Mouse (Mus musculus) common myeloid progenitor, adult 5-6 weeks (primary cell): Measurements from ENCODE around the gene Nsfl1c. TPM values are rescaled to one million over a fixed set of nuclear protein-coding genes. Genes with fewer than 3 reads are reported as not detected.
A peak's percentile ranks its signal among the peaks of the same experiment; 100 is the strongest.

Source experiments
- ATAC-seq: replicated peaks from 2 replicates; pipeline ENCODE4 v1.8.0; 2016; ENCODE audit warnings: low read depth, mild to moderate bottlenecking, moderate TSS enrichment, inconsistent platforms; ENCODE audit not compliant: poor library complexity, severe bottlenecking
- total RNA-seq: library from RNA; stranded (forward); fragments of 200-1000, 187-1606 nt; gene quantifications from 2 replicates; pipeline ENCODE4 v1.2.3, GENCODE M21; 2017

Nsfl1c gene
- total RNA-seq, 1 experiment from 2014 or later: 111 TPM

- peak; percentile 89 for ATAC-seq
These were observed 48.5 kb downstream of the Nsfl1c start, which contains the start of gene Fkbp1a for GRCm38 (mm10) chr2:151542323-151543062. TSS of gene Fkbp1a (plus strand) at chr2:151542483.

- ATAC-seq: no peak
These were observed 49.3 kb downstream of the Nsfl1c start for GRCm38 (mm10) chr2:151543063-151543895.

DNA sequence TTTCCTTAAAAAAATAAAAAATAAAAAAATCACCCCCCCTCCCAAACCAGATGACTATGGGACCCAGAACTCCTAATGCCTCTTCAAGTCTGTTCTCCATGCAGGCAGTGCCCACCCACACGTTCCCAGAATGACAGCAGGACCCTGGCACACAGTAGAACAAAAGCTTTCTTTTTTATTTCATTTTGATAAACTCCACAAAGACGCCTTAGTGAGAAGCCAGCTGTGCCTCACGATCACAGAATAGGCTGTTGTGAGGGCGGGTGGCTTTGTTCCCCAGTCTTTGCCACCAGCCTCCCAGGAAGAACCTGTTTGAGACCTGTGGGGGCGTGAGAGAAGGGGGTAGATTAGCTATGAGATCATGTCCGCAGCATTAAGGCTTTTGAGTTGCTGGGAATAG lies 50.7 kb downstream of the Nsfl1c start:
- ATAC-seq: no peak

DNA sequence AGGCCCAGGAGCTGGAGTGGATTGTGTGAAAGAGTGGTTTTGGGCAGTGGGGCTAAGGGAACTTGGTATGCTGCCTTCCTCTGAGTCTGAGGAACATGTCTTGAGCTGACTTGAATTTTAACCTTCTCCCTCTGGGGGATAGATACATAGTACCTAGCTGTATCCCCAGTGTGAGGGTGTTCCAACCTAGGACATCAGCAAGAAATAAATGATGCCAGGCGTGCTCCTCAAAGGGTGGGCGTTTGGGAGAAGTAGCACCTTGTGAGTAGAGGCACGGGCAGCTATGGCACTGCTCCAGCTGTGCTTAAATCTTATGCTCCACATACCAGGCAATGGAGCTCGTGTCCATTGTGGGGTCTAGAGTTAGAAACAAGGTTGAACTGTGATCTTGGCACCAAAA lies 52.6 kb downstream of the Nsfl1c start:
- ATAC-seq: no peak

- no peak for ATAC-seq
These were observed 55.7 kb downstream of the Nsfl1c start for GRCm38 (mm10) chr2:151549615-151550121.

Other genes with a start within 250 kb of the Nsfl1c start
- gene 4921509C19Rik, start 18.0 kb upstream of the Nsfl1c start, total RNA-seq: not detected in 2 replicates
- 31.1 and 35.6 TPM in 2 replicates for gene Fkbp1a, start 48.3 kb downstream of the Nsfl1c start, total RNA-seq
- gene Sdcbp2, start 78.4 kb downstream of the Nsfl1c start, total RNA-seq: not detected in 2 replicates
- not detected in 2 replicates for gene Snph, start 138.4 kb downstream of the Nsfl1c start, total RNA-seq
- not detected in 2 replicates for gene Rad21l, start 174.4 kb downstream of the Nsfl1c start, total RNA-seq
- not detected in 2 replicates for gene Tmem74b, start 207.8 kb downstream of the Nsfl1c start, total RNA-seq